Mouse (Mus musculus): Measurements from ENCODE around the gene Ppm1n. TPM values are rescaled to one million over a fixed set of nuclear protein-coding genes. Genes with fewer than 3 reads are reported as not detected.

Gene Ppm1n
- total and polyA plus RNA-seq, 2 experiments from 2014 or later, result 1.4 to 1.8 TPM

- H3K27me3 ChIP-seq (ENCODE audit: insufficient read depth, low read length), result no peaks in the 10 kb centered on the region
- ATAC-seq (ENCODE audit: low FRiP score), result no peak
- H3K4me3 ChIP-seq (ENCODE audit: low read depth, low read length), result peak overlapping the region; percentile 88
- WGBS, result 59% methylated on average over 10 of the region's 10 CpGs
- H3K4me1 ChIP-seq (ENCODE audit: insufficient read depth, low read length), result peaks cover 4% of the 10 kb centered on the region; the same call in 1 of the 2 replicates
- no peak for TF ChIP-seq CTCF (IDR thresholded peaks at IDR 0.05)
- no peak for DNase-seq (ENCODE audit: low spot score)
- peaks cover 3% of the 10 kb centered on the region for H3K36me3 ChIP-seq (ENCODE audit: insufficient read depth, low read length)
- H3K9me3 ChIP-seq (ENCODE audit: low read length), result no peaks in the 10 kb centered on the region
- 0 out of 2 replicates have a peak overlapping the region, but pooled peaks have one; percentile 26 for H3K27ac ChIP-seq (ENCODE audit: low read depth, low read length)
- peak overlapping the region; percentile 77 for H3K9ac ChIP-seq (replicated peaks; ENCODE audit: low read length, poor library complexity, severe bottlenecking)
- H3K4me2 ChIP-seq (ENCODE audit: low read depth, low read length, poor library complexity, severe bottlenecking), result peak overlapping the region; percentile 88
Observed at GRCm38 (mm10) chr7:19268993-19269681, 10.7 kb downstream of the Ppm1n start.

DNA sequence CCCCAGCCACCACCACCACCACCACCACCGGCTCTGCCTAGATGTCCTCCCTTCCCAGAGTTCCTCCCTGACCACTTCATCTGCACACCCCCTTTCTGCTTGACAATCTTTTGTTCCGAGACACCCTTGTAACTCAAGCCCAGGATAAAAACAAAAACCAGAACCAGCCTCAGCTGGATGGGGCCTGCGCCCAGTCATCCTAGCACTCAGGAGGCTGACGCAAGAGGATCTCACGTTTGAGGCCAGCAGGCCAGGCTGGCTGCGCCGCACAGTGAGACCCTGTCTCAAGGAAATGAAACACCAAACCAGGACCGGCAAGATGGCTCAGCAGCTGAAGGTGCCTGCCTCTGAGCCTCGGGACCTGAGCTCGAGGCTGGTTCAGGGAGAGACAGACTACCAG is 12.8 kb downstream of the Ppm1n start:
- Histone ChIP-seq H3K4me2 (ENCODE audit: low read depth, low read length, poor library complexity, severe bottlenecking) (no peak overlapping the region), H3K9ac (replicated peaks; ENCODE audit: low read length, poor library complexity, severe bottlenecking) (no peak overlapping the region), H3K27me3 (ENCODE audit: insufficient read depth, low read length) (no peaks in the 10 kb centered on the region), H3K9me3 (ENCODE audit: low read length) (no peaks in the 10 kb centered on the region), H3K4me3 (ENCODE audit: low read depth, low read length) (no peak overlapping the region), H3K4me1 (ENCODE audit: insufficient read depth, low read length) (peaks cover 4% of the 10 kb centered on the region; the same call in 1 of the 2 replicates), H3K36me3 (ENCODE audit: insufficient read depth, low read length) (peaks cover 18% of the 10 kb centered on the region), H3K27ac (ENCODE audit: low read depth, low read length) (no peak overlapping the region)
- WGBS, result 81% methylated on average over 10 of the region's 10 CpGs
- DNase-seq (ENCODE audit: low spot score) (no peak), ATAC-seq (ENCODE audit: low FRiP score) (no peak)
- TF ChIP-seq CTCF (IDR thresholded peaks at IDR 0.05), result no peak

- H3K4me1 ChIP-seq (ENCODE audit: insufficient read depth, low read length), result peaks cover 4% of the 10 kb centered on the region; the same call in 1 of the 2 replicates
- no peak overlapping the region for H3K4me2 ChIP-seq (ENCODE audit: low read depth, low read length, poor library complexity, severe bottlenecking)
- H3K27me3 ChIP-seq (ENCODE audit: insufficient read depth, low read length), result no peaks in the 10 kb centered on the region
- ATAC-seq (ENCODE audit: low FRiP score), result no peak
- no peak for TF ChIP-seq CTCF (IDR thresholded peaks at IDR 0.05)
- peaks cover 24% of the 10 kb centered on the region for H3K36me3 ChIP-seq (ENCODE audit: insufficient read depth, low read length)
- H3K27ac ChIP-seq (ENCODE audit: low read depth, low read length), result no peak overlapping the region
- H3K4me3 ChIP-seq (ENCODE audit: low read depth, low read length), result no peak overlapping the region
- H3K9me3 ChIP-seq (ENCODE audit: low read length), result no peaks in the 10 kb centered on the region
- DNase-seq (ENCODE audit: low spot score), result no peak
- WGBS, result 77% methylated on average over 10 of the region's 10 CpGs
- H3K9ac ChIP-seq (replicated peaks; ENCODE audit: low read length, poor library complexity, severe bottlenecking), result no peak overlapping the region
Observed at GRCm38 (mm10) chr7:19265928-19266822, 13.7 kb downstream of the Ppm1n start.

GRCm38 (mm10) chr7:19265147-19265546 is 14.7 kb downstream of the Ppm1n start:
- no peak for ATAC-seq (ENCODE audit: low FRiP score)
- 83% methylated on average over 7 of the region's 7 CpGs for WGBS
- H3K4me1 ChIP-seq (ENCODE audit: insufficient read depth, low read length), result peaks cover 3% of the 10 kb centered on the region; the same call in 1 of the 2 replicates
- no peak overlapping the region for H3K4me3 ChIP-seq (ENCODE audit: low read depth, low read length)
- no peak overlapping the region for H3K9ac ChIP-seq (replicated peaks; ENCODE audit: low read length, poor library complexity, severe bottlenecking)
- no peak overlapping the region for H3K4me2 ChIP-seq (ENCODE audit: low read depth, low read length, poor library complexity, severe bottlenecking)
- H3K9me3 ChIP-seq (ENCODE audit: low read length), result no peaks in the 10 kb centered on the region
- H3K36me3 ChIP-seq (ENCODE audit: insufficient read depth, low read length), result peaks cover 32% of the 10 kb centered on the region
- TF ChIP-seq CTCF (IDR thresholded peaks at IDR 0.05), result no peak
- no peaks in the 10 kb centered on the region for H3K27me3 ChIP-seq (ENCODE audit: insufficient read depth, low read length)
- DNase-seq (ENCODE audit: low spot score), result no peak
- no peak overlapping the region for H3K27ac ChIP-seq (ENCODE audit: low read depth, low read length)

DNA sequence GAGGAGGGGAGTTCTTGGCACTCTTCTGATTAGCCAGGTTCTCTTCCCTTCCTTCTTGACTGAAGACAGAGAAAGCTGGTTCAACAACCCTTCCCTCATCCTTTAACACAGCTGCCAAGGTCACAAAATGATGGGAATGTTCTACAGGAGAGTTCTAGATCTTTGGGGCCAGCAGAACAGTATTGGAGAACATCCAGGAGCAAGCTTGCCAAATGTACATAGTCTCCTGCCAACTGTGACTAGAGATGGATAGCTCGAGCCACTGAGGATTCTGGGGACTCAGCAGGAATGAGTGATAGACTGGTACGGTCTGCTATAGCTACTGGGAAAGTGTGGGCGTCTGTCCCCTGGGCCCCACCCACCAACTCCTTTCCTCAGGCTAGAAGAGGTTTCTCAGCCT is 21.5 kb downstream of the Ppm1n start:
- DNase-seq (ENCODE audit: low spot score) (no peak), ATAC-seq (ENCODE audit: low FRiP score) (no peak)
- H3K4me2 ChIP-seq (ENCODE audit: low read depth, low read length, poor library complexity, severe bottlenecking), result no peak overlapping the region
- no peak overlapping the region for H3K27ac ChIP-seq (ENCODE audit: low read depth, low read length)
- H3K4me1 ChIP-seq (ENCODE audit: insufficient read depth, low read length), result no peaks in the 10 kb centered on the region
- no peak overlapping the region for H3K4me3 ChIP-seq (ENCODE audit: low read depth, low read length)
- no peak overlapping the region for H3K9ac ChIP-seq (replicated peaks; ENCODE audit: low read length, poor library complexity, severe bottlenecking)
- no peaks in the 10 kb centered on the region for H3K27me3 ChIP-seq (ENCODE audit: insufficient read depth, low read length)
- no peaks in the 10 kb centered on the region for H3K9me3 ChIP-seq (ENCODE audit: low read length)
- TF ChIP-seq CTCF (IDR thresholded peaks at IDR 0.05), result no peak
- 64% methylated on average over 3 of the region's 3 CpGs for WGBS
- peaks cover 49% of the 10 kb centered on the region for H3K36me3 ChIP-seq (ENCODE audit: insufficient read depth, low read length)
